ENCODE assay signal across 7 mouse cellular contexts in the genomic region with DNA sequence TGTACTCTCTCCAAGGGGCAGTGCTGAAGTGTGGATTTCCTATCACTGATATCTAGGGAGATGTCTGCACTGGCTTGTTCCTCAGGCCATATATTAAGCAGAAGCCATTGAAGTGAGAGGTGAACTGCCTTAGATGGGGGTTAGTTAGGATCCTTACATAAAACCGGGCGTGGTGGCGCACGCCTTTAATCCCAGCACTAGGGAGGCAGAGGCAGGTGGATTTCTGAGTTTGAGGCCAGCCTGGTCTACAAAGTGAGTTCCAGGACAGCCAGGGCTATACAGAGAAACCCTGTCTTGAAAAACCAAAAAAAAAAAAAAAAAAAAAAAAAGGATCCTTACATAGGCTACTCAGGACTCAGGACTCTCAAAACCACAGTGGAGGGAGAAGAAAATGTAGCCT. TPM values are rescaled to one million over a fixed set of nuclear protein-coding genes. Genes with fewer than 3 reads are reported as not detected.
DNase-seq lines count a peak whose midpoint lies in the region; ATAC-seq and TF ChIP-seq lines count a peak whose summit lies in the region.
"Not testable (repeated sequence)": the region's sequence is repeated elsewhere in the genome, so short reads cannot be mapped to it uniquely, and the experiment has no call there.

No protein-coding gene starts in this region.

- not testable (repeated sequence) for H3K9me3 ChIP-seq in embryonic facial prominence, embryonic 12.5 days; forebrain, embryonic 16.5 days (ENCODE audit: control insufficient read depth, low read length); hindbrain, embryonic 10.5 days; intestine, postnatal 0 days (ENCODE audit: control insufficient read depth); limb, embryonic 15.5 days; midbrain, embryonic 10.5 days (replicated peaks); neural tube, embryonic 13.5 days

- peak overlapping the region; percentile 31 for H3K9ac ChIP-seq in embryonic facial prominence, embryonic 12.5 days
- peak overlapping the region; percentile 69; the same call in 1 of the 2 replicates for H3K9ac ChIP-seq in forebrain, embryonic 16.5 days (replicated peaks; ENCODE audit: low read depth, low read length)
- H3K9ac ChIP-seq in intestine, postnatal 0 days (ENCODE audit: low read depth, low read length), result 0 out of 2 replicates have a peak overlapping the region, but pooled peaks have one; percentile 46
- H3K9ac ChIP-seq in limb, embryonic 15.5 days, result not testable (repeated sequence)
- H3K9ac ChIP-seq in neural tube, embryonic 13.5 days, result peak overlapping the region; percentile 84; the same call in 1 of the 2 replicates

- not testable (repeated sequence) for TF ChIP-seq CTCF in intestine, postnatal 0 days (IDR thresholded peaks at IDR 0.05; ENCODE audit: low read depth)

- H3K27me3 ChIP-seq in embryonic facial prominence, embryonic 12.5 days; forebrain, embryonic 16.5 days (replicated peaks; ENCODE audit: control insufficient read depth, insufficient read depth, low read length); hindbrain, embryonic 10.5 days (ENCODE audit: insufficient read depth, poor library complexity, severe bottlenecking); intestine, postnatal 0 days (replicated peaks; ENCODE audit: control insufficient read depth, insufficient read depth, low read length); limb, embryonic 15.5 days; midbrain, embryonic 10.5 days (ENCODE audit: low read depth, poor library complexity, severe bottlenecking); neural tube, embryonic 13.5 days: not testable (repeated sequence)

- not testable (repeated sequence) for ATAC-seq in embryonic facial prominence, embryonic 12.5 days (ENCODE audit: insufficient number of reproducible peaks, insufficient read depth, low FRiP score, low TSS enrichment); forebrain, embryonic 16.5 days; intestine, postnatal 0 days; limb, embryonic 15.5 days (ENCODE audit: insufficient number of reproducible peaks, low FRiP score, low TSS enrichment, low read depth); neural tube, embryonic 13.5 days (ENCODE audit: low read depth)

- WGBS in embryonic facial prominence, embryonic 12.5 days, result 90% methylated on average over 4 of the region's 4 CpGs
- WGBS in forebrain, embryonic 16.5 days, result 88% methylated on average over 4 of the region's 4 CpGs
- 85% methylated on average over 4 of the region's 4 CpGs for whole genome bisulfite sequencing in hindbrain, embryonic 10.5 days
- WGBS in intestine, postnatal 0 days, result 87% methylated on average over 4 of the region's 4 CpGs
- WGBS in limb, embryonic 15.5 days, result 80% methylated on average over 4 of the region's 4 CpGs
- 92% methylated on average over 4 of the region's 4 CpGs for WGBS in midbrain, embryonic 10.5 days
- WGBS in neural tube, embryonic 13.5 days, result 90% methylated on average over 4 of the region's 4 CpGs

- peaks cover 14% of the 10 kb centered on the region for H3K36me3 ChIP-seq in embryonic facial prominence, embryonic 12.5 days
- peaks cover 12% of the 10 kb centered on the region for H3K36me3 ChIP-seq in forebrain, embryonic 16.5 days (ENCODE audit: control insufficient read depth, insufficient read depth)
- H3K36me3 ChIP-seq in hindbrain, embryonic 10.5 days, result peaks cover 22% of the 10 kb centered on the region
- H3K36me3 ChIP-seq in intestine, postnatal 0 days (ENCODE audit: control insufficient read depth, insufficient read depth), result peaks cover 20% of the 10 kb centered on the region
- H3K36me3 ChIP-seq in limb, embryonic 15.5 days, result peaks cover 15% of the 10 kb centered on the region
- peaks cover 23% of the 10 kb centered on the region for H3K36me3 ChIP-seq in midbrain, embryonic 10.5 days
- peaks cover 15% of the 10 kb centered on the region for H3K36me3 ChIP-seq in neural tube, embryonic 13.5 days

- H3K4me3 ChIP-seq in embryonic facial prominence, embryonic 12.5 days, result peak overlapping the region; percentile 12
- H3K4me3 ChIP-seq in forebrain, embryonic 16.5 days (replicated peaks; ENCODE audit: low read length); intestine, postnatal 0 days (ENCODE audit: low read depth, low read length): not testable (repeated sequence)
- H3K4me3 ChIP-seq in hindbrain, embryonic 10.5 days, result peak overlapping the region; percentile 93
- 0 out of 2 replicates have a peak overlapping the region, but pooled peaks have one; percentile 0 for H3K4me3 ChIP-seq in limb, embryonic 15.5 days
- peak overlapping the region; percentile 53 for H3K4me3 ChIP-seq in midbrain, embryonic 10.5 days
- H3K4me3 ChIP-seq in neural tube, embryonic 13.5 days, result peak overlapping the region; percentile 44

- peaks cover 52% of the 10 kb centered on the region for H3K4me1 ChIP-seq in embryonic facial prominence, embryonic 12.5 days
- peaks cover 56% of the 10 kb centered on the region for H3K4me1 ChIP-seq in forebrain, embryonic 16.5 days (replicated peaks; ENCODE audit: control insufficient read depth, insufficient read depth, low read length)
- H3K4me1 ChIP-seq in hindbrain, embryonic 10.5 days (replicated peaks), result peaks cover 85% of the 10 kb centered on the region
- peaks cover 20% of the 10 kb centered on the region for H3K4me1 ChIP-seq in intestine, postnatal 0 days (replicated peaks; ENCODE audit: control insufficient read depth, insufficient read depth, low read length)
- peaks cover 74% of the 10 kb centered on the region for H3K4me1 ChIP-seq in limb, embryonic 15.5 days
- peaks cover 86% of the 10 kb centered on the region for H3K4me1 ChIP-seq in midbrain, embryonic 10.5 days
- peaks cover 77% of the 10 kb centered on the region for H3K4me1 ChIP-seq in neural tube, embryonic 13.5 days (replicated peaks)

- not testable (repeated sequence) for DNase-seq in hindbrain, embryonic 10.5 days (ENCODE audit: low spot score); midbrain, embryonic 10.5 days (ENCODE audit: low spot score)

- peak overlapping the region; percentile 61 for H3K27ac ChIP-seq in embryonic facial prominence, embryonic 12.5 days
- peak overlapping the region; percentile 73 for H3K27ac ChIP-seq in forebrain, embryonic 16.5 days (ENCODE audit: low read length)
- H3K27ac ChIP-seq in hindbrain, embryonic 10.5 days, result peak overlapping the region; percentile 100
- H3K27ac ChIP-seq in intestine, postnatal 0 days (ENCODE audit: low read depth, low read length), result peak overlapping the region; percentile 60
- H3K27ac ChIP-seq in limb, embryonic 15.5 days, result peak overlapping the region; percentile 54; the same call in 1 of the 2 replicates
- H3K27ac ChIP-seq in midbrain, embryonic 10.5 days (replicated peaks), result peak overlapping the region; percentile 99
- H3K27ac ChIP-seq in neural tube, embryonic 13.5 days (replicated peaks), result peak overlapping the region; percentile 92

- peak overlapping the region; percentile 81; the same call in 1 of the 2 replicates for H3K4me2 ChIP-seq in embryonic facial prominence, embryonic 12.5 days (replicated peaks)
- H3K4me2 ChIP-seq in forebrain, embryonic 16.5 days (ENCODE audit: low read length), result peak overlapping the region; percentile 94
- peak overlapping the region; percentile 82 for H3K4me2 ChIP-seq in intestine, postnatal 0 days (replicated peaks; ENCODE audit: low read depth)
- not testable (repeated sequence) for H3K4me2 ChIP-seq in limb, embryonic 15.5 days
- H3K4me2 ChIP-seq in neural tube, embryonic 13.5 days, result peak overlapping the region; percentile 89

RNA-seq across cellular contexts. Expression of gene Cirbp, which starts 0.4 kb away (rescaled TPM):
- polyA plus RNA-seq in embryonic facial prominence, embryonic 12.5 days (2016; fragmentation: Nextera tagmentation; extraction: Ambion mirVana), result 151 and 159 TPM in 2 replicates
- 318 and 335 TPM in 2 replicates for polyA plus RNA-seq in forebrain, embryonic 16.5 days (2015; fragmentation: Nextera tagmentation; extraction: Ambion mirVana)
- polyA plus RNA-seq in hindbrain, embryonic 10.5 days (2016; fragmentation: Nextera tagmentation; extraction: Ambion mirVana), result 95.3 and 153 TPM in 2 replicates
- polyA plus RNA-seq in intestine, postnatal 0 days (2015; fragmentation: Nextera tagmentation; extraction: Ambion mirVana), result 222 and 228 TPM in 2 replicates
- 102 and 103 TPM in 2 replicates for polyA plus RNA-seq in limb, embryonic 15.5 days (2015; fragmentation: Nextera tagmentation; extraction: Ambion mirVana)
- 91.8 and 135 TPM in 2 replicates for polyA plus RNA-seq in midbrain, embryonic 10.5 days (2016; fragmentation: Nextera tagmentation; extraction: Ambion mirVana)
- 325 and 351 TPM in 2 replicates for polyA plus RNA-seq in neural tube, embryonic 13.5 days (2015; fragmentation: Nextera tagmentation; extraction: Ambion mirVana)

RNA-seq across cellular contexts. Expression of gene 1600002K03Rik, which starts 6.6 kb away (rescaled TPM):
- polyA plus RNA-seq in embryonic facial prominence, embryonic 12.5 days (2016; fragmentation: Nextera tagmentation; extraction: Ambion mirVana), result 11.6 and 13.0 TPM in 2 replicates
- 8.5 and 10.6 TPM in 2 replicates for polyA plus RNA-seq in forebrain, embryonic 16.5 days (2015; fragmentation: Nextera tagmentation; extraction: Ambion mirVana)
- polyA plus RNA-seq in hindbrain, embryonic 10.5 days (2016; fragmentation: Nextera tagmentation; extraction: Ambion mirVana), result 12.9 and 14.4 TPM in 2 replicates
- polyA plus RNA-seq in intestine, postnatal 0 days (2015; fragmentation: Nextera tagmentation; extraction: Ambion mirVana), result 12.7 and 13.9 TPM in 2 replicates
- 12.8 and 13.3 TPM in 2 replicates for polyA plus RNA-seq in limb, embryonic 15.5 days (2015; fragmentation: Nextera tagmentation; extraction: Ambion mirVana)
- 10.6 and 11.2 TPM in 2 replicates for polyA plus RNA-seq in midbrain, embryonic 10.5 days (2016; fragmentation: Nextera tagmentation; extraction: Ambion mirVana)
- polyA plus RNA-seq in neural tube, embryonic 13.5 days (2015; fragmentation: Nextera tagmentation; extraction: Ambion mirVana), result 11.4 and 16.3 TPM in 2 replicates

RNA-seq across cellular contexts. Expression of gene Efna2, which starts 13.1 kb away (rescaled TPM):
- 55.8 and 56.9 TPM in 2 replicates for polyA plus RNA-seq in embryonic facial prominence, embryonic 12.5 days (2016; fragmentation: Nextera tagmentation; extraction: Ambion mirVana)
- polyA plus RNA-seq in forebrain, embryonic 16.5 days (2015; fragmentation: Nextera tagmentation; extraction: Ambion mirVana), result 24.8 and 25.4 TPM in 2 replicates
- polyA plus RNA-seq in hindbrain, embryonic 10.5 days (2016; fragmentation: Nextera tagmentation; extraction: Ambion mirVana), result 41.3 and 43.7 TPM in 2 replicates
- 3.5 and 3.8 TPM in 2 replicates for polyA plus RNA-seq in intestine, postnatal 0 days (2015; fragmentation: Nextera tagmentation; extraction: Ambion mirVana)
- 27.0 and 29.3 TPM in 2 replicates for polyA plus RNA-seq in limb, embryonic 15.5 days (2015; fragmentation: Nextera tagmentation; extraction: Ambion mirVana)
- polyA plus RNA-seq in midbrain, embryonic 10.5 days (2016; fragmentation: Nextera tagmentation; extraction: Ambion mirVana), result 56.6 and 64.5 TPM in 2 replicates
- 34.0 and 34.8 TPM in 2 replicates for polyA plus RNA-seq in neural tube, embryonic 13.5 days (2015; fragmentation: Nextera tagmentation; extraction: Ambion mirVana)

RNA-seq across cellular contexts. Expression of gene Midn, which starts 18.1 kb away (rescaled TPM):
- 33.4 and 35.1 TPM in 2 replicates for polyA plus RNA-seq in embryonic facial prominence, embryonic 12.5 days (2016; fragmentation: Nextera tagmentation; extraction: Ambion mirVana)
- 26.5 and 30.9 TPM in 2 replicates for polyA plus RNA-seq in forebrain, embryonic 16.5 days (2015; fragmentation: Nextera tagmentation; extraction: Ambion mirVana)
- polyA plus RNA-seq in hindbrain, embryonic 10.5 days (2016; fragmentation: Nextera tagmentation; extraction: Ambion mirVana), result 22.3 and 24.6 TPM in 2 replicates
- polyA plus RNA-seq in intestine, postnatal 0 days (2015; fragmentation: Nextera tagmentation; extraction: Ambion mirVana), result 18.1 and 19.5 TPM in 2 replicates
- 13.4 and 14.0 TPM in 2 replicates for polyA plus RNA-seq in limb, embryonic 15.5 days (2015; fragmentation: Nextera tagmentation; extraction: Ambion mirVana)
- 17.8 and 19.7 TPM in 2 replicates for polyA plus RNA-seq in midbrain, embryonic 10.5 days (2016; fragmentation: Nextera tagmentation; extraction: Ambion mirVana)
- 31.0 and 35.8 TPM in 2 replicates for polyA plus RNA-seq in neural tube, embryonic 13.5 days (2015; fragmentation: Nextera tagmentation; extraction: Ambion mirVana)

RNA-seq across cellular contexts. Expression of gene Cbarp, which starts 25.5 kb away (rescaled TPM):
- polyA plus RNA-seq in embryonic facial prominence, embryonic 12.5 days (2016; fragmentation: Nextera tagmentation; extraction: Ambion mirVana), result 8.4 and 8.5 TPM in 2 replicates
- 33.0 and 44.5 TPM in 2 replicates for polyA plus RNA-seq in forebrain, embryonic 16.5 days (2015; fragmentation: Nextera tagmentation; extraction: Ambion mirVana)
- 7.1 and 15.0 TPM in 2 replicates for polyA plus RNA-seq in hindbrain, embryonic 10.5 days (2016; fragmentation: Nextera tagmentation; extraction: Ambion mirVana)
- polyA plus RNA-seq in intestine, postnatal 0 days (2015; fragmentation: Nextera tagmentation; extraction: Ambion mirVana), result 2.1 and 2.7 TPM in 2 replicates
- polyA plus RNA-seq in limb, embryonic 15.5 days (2015; fragmentation: Nextera tagmentation; extraction: Ambion mirVana), result 5.9 and 6.8 TPM in 2 replicates
- polyA plus RNA-seq in midbrain, embryonic 10.5 days (2016; fragmentation: Nextera tagmentation; extraction: Ambion mirVana), result 7.8 and 9.3 TPM in 2 replicates
- 53.9 and 55.1 TPM in 2 replicates for polyA plus RNA-seq in neural tube, embryonic 13.5 days (2015; fragmentation: Nextera tagmentation; extraction: Ambion mirVana)
